In genomic region chr15:92993538-92994190, GRCm38 (mm10) we compare ENCODE assay signal across 12 mouse cellular contexts.
DNase-seq lines count a peak whose midpoint lies in the region; ATAC-seq and TF ChIP-seq lines count a peak whose summit lies in the region.
"Had no signal": no experiment of that assay in that cellular context is flagged by ENCODE, and none has a peak within 500 bp of the region (broad histone marks: within the 10 kb centered on the region; RNA-seq: fewer than 3 reads in every experiment).

No protein-coding gene starts in this region.

- peaks cover 8% of the 10 kb centered on the region for H3K4me1 ChIP-seq in forebrain, embryonic 15.5 days
- no peaks in the 10 kb centered on the region for H3K4me1 ChIP-seq in forebrain, embryonic 10.5 days
- H3K4me1 ChIP-seq in intestine, embryonic 16.5 days (ENCODE audit: control insufficient read depth, insufficient read depth, low read length): no peaks in the 10 kb centered on the region
- H3K4me1 ChIP-seq in intestine, embryonic 15.5 days (replicated peaks): no peaks in the 10 kb centered on the region
- H3K4me1 ChIP-seq in lung, postnatal 0 days (ENCODE audit: insufficient read depth, low read depth, low read length): no peaks in the 10 kb centered on the region
- H3K4me1 ChIP-seq in stomach, embryonic 16.5 days (ENCODE audit: control insufficient read depth, insufficient read depth, low read length): no peaks in the 10 kb centered on the region

- H3K9me3 ChIP-seq in forebrain, embryonic 15.5 days: no peaks in the 10 kb centered on the region
- no peaks in the 10 kb centered on the region for H3K9me3 ChIP-seq in forebrain, embryonic 10.5 days
- H3K9me3 ChIP-seq in intestine, embryonic 16.5 days (ENCODE audit: control insufficient read depth, low read length): no peaks in the 10 kb centered on the region
- no peaks in the 10 kb centered on the region for H3K9me3 ChIP-seq in intestine, embryonic 15.5 days
- no peaks in the 10 kb centered on the region for H3K9me3 ChIP-seq in lung, postnatal 0 days (ENCODE audit: low read length)
- no peaks in the 10 kb centered on the region for H3K9me3 ChIP-seq in stomach, embryonic 16.5 days (replicated peaks; ENCODE audit: control insufficient read depth, low read length)
- H3K9me3 ChIP-seq: midbrain, embryonic 10.5 days had no signal

- WGBS in forebrain, embryonic 15.5 days: 54% methylated on average over 6 of the region's 6 CpGs
- 93% methylated on average over 6 of the region's 6 CpGs for WGBS in forebrain, embryonic 10.5 days
- 53% methylated on average over 6 of the region's 6 CpGs for whole genome bisulfite sequencing in intestine, embryonic 16.5 days
- WGBS in intestine, embryonic 15.5 days: 43% methylated on average over 6 of the region's 6 CpGs
- 57% methylated on average over 6 of the region's 6 CpGs for WGBS in lung, postnatal 0 days
- 39% methylated on average over 6 of the region's 6 CpGs for WGBS in stomach, embryonic 16.5 days

- TF ChIP-seq EP300 in lung, postnatal 0 days (IDR thresholded peaks at IDR 0.05): no peak

- TF ChIP-seq CTCF in lung, postnatal 0 days (IDR thresholded peaks at IDR 0.05): no peak

- H3K4me3 ChIP-seq in forebrain, embryonic 15.5 days: no peak overlapping the region
- H3K4me3 ChIP-seq in forebrain, embryonic 10.5 days: no peak overlapping the region
- H3K4me3 ChIP-seq in intestine, embryonic 16.5 days (ENCODE audit: low read length): no peak overlapping the region
- H3K4me3 ChIP-seq in intestine, embryonic 15.5 days (replicated peaks): no peak overlapping the region
- no peak overlapping the region for H3K4me3 ChIP-seq in lung, postnatal 0 days (ENCODE audit: low read depth, low read length)
- H3K4me3 ChIP-seq in stomach, embryonic 16.5 days (replicated peaks; ENCODE audit: low read length): no peak overlapping the region
- H3K4me3 ChIP-seq: midbrain, embryonic 10.5 days had no signal

- no peaks in the 10 kb centered on the region for H3K36me3 ChIP-seq in forebrain, embryonic 15.5 days
- H3K36me3 ChIP-seq in forebrain, embryonic 10.5 days (replicated peaks): no peaks in the 10 kb centered on the region
- H3K36me3 ChIP-seq in intestine, embryonic 16.5 days (ENCODE audit: control insufficient read depth, insufficient read depth, low read length): no peaks in the 10 kb centered on the region
- H3K36me3 ChIP-seq in intestine, embryonic 15.5 days: no peaks in the 10 kb centered on the region
- no peaks in the 10 kb centered on the region for H3K36me3 ChIP-seq in lung, postnatal 0 days (ENCODE audit: insufficient read depth, low read length)
- no peaks in the 10 kb centered on the region for H3K36me3 ChIP-seq in stomach, embryonic 16.5 days (ENCODE audit: control insufficient read depth, insufficient read depth, low read length)
- H3K36me3 ChIP-seq: midbrain, embryonic 10.5 days had no signal

- 0 out of 2 replicates have a peak overlapping the region, but pooled peaks have one; percentile 5 for H3K4me2 ChIP-seq in forebrain, embryonic 15.5 days (replicated peaks)
- no peak overlapping the region for H3K4me2 ChIP-seq in intestine, embryonic 16.5 days (ENCODE audit: low read depth, low read length)
- H3K4me2 ChIP-seq in intestine, embryonic 15.5 days (replicated peaks): no peak overlapping the region
- peak overlapping the region; percentile 27; the same call in 1 of the 2 replicates for H3K4me2 ChIP-seq in lung, postnatal 0 days (replicated peaks; ENCODE audit: low read depth, low read length)
- H3K4me2 ChIP-seq in stomach, embryonic 16.5 days (ENCODE audit: low read depth, low read length): peak overlapping the region; percentile 3; the same call in 1 of the 2 replicates

- H3K27ac ChIP-seq in forebrain, embryonic 15.5 days (replicated peaks): peak overlapping the region; percentile 39; the same call in 1 of the 2 replicates
- H3K27ac ChIP-seq in forebrain, embryonic 10.5 days: no peak overlapping the region
- no peak overlapping the region for H3K27ac ChIP-seq in intestine, embryonic 16.5 days (ENCODE audit: low read length)
- no peak overlapping the region for H3K27ac ChIP-seq in intestine, embryonic 15.5 days
- H3K27ac ChIP-seq in lung, postnatal 0 days (ENCODE audit: low read length): no peak overlapping the region
- H3K27ac ChIP-seq in stomach, embryonic 16.5 days (ENCODE audit: low read length): no peak overlapping the region
- H3K27ac ChIP-seq: midbrain, embryonic 10.5 days had no signal

- 0 out of 2 replicates have a peak overlapping the region, but pooled peaks have one; percentile 7 for H3K9ac ChIP-seq in forebrain, embryonic 15.5 days (replicated peaks)
- no peak overlapping the region for H3K9ac ChIP-seq in intestine, embryonic 16.5 days (ENCODE audit: low read depth, low read length)
- H3K9ac ChIP-seq in intestine, embryonic 15.5 days: no peak overlapping the region
- H3K9ac ChIP-seq in lung, postnatal 0 days (replicated peaks; ENCODE audit: low read depth): no peak overlapping the region
- H3K9ac ChIP-seq in stomach, embryonic 16.5 days (ENCODE audit: low read length): no peak overlapping the region

- ATAC-seq in forebrain, embryonic 15.5 days (replicated peaks): peak; percentile 43; the same call in 1 of the 2 replicates
- ATAC-seq in intestine, embryonic 16.5 days: 0 out of 2 replicates have a peak, but pooled peaks have one; percentile 3
- ATAC-seq in intestine, embryonic 15.5 days: no peak
- no peak for ATAC-seq in lung, postnatal 0 days
- no peak for ATAC-seq in stomach, embryonic 16.5 days (ENCODE audit: insufficient read depth, low FRiP score)

- H3K27me3 ChIP-seq in forebrain, embryonic 15.5 days: no peaks in the 10 kb centered on the region
- H3K27me3 ChIP-seq in forebrain, embryonic 10.5 days (ENCODE audit: poor library complexity, severe bottlenecking): no peaks in the 10 kb centered on the region
- H3K27me3 ChIP-seq in intestine, embryonic 16.5 days (replicated peaks; ENCODE audit: control insufficient read depth, insufficient read depth, low read length): no peaks in the 10 kb centered on the region
- H3K27me3 ChIP-seq in intestine, embryonic 15.5 days (replicated peaks): no peaks in the 10 kb centered on the region
- H3K27me3 ChIP-seq in lung, postnatal 0 days (replicated peaks; ENCODE audit: insufficient read depth, low read length): no peaks in the 10 kb centered on the region
- no peaks in the 10 kb centered on the region for H3K27me3 ChIP-seq in stomach, embryonic 16.5 days (ENCODE audit: control insufficient read depth, insufficient read depth, low read length)

- DNase-seq in forebrain, embryonic 10.5 days (ENCODE audit: extremely low spot score, low spot score): no peak
- no peak for DNase-seq in lung, postnatal 0 days (ENCODE audit: low spot score)
- DNase-seq in lung, adult 18-20 months: no peak
- no peak for DNase-seq in ovary, postnatal 14 days (ENCODE audit: low spot score)
- DNase-seq: adrenal gland, adult 8-10 months; gastrocnemius, postnatal 14 days; thymus, adult 2 months had no signal

Comparison
In these comparisons a context has a peak if more than half of its experiments do, and no peak if none do; other contexts are left out.
1. ATAC-seq: peak in forebrain, embryonic 15.5 days (single experiment) and intestine, embryonic 16.5 days (single experiment); none in intestine, embryonic 15.5 days (single experiment), lung, postnatal 0 days (single experiment) and stomach, embryonic 16.5 days (single experiment).
2. H3K4me2 ChIP-seq: peak in forebrain, embryonic 15.5 days (single experiment), lung, postnatal 0 days (single experiment) and stomach, embryonic 16.5 days (single experiment); none in intestine, embryonic 16.5 days (single experiment) and intestine, embryonic 15.5 days (single experiment).